8 mouse cellular contexts compared by ENCODE assay signal in the genomic region with DNA sequence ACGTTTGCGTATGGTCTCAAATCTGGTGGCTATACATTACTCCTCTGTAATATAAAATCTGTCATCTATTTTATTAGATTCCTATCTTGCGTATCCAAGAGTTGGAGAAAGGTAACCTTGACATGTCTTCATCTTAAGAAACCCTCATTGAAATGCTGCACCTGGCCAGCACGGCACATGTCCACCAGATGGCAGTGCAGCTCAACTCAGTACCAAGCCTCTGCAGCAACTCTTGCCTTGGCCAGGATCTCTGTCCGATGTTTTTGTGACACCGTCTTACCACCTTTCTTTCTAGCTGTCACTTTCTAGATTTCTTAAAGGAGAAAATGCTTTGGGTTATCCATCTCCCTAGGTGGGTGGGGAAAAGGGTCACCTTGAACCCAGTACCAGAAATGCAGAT.
A peak's percentile ranks its signal among the peaks of the same experiment; 100 is the strongest.
DNase-seq lines count a peak whose midpoint lies in the region; ATAC-seq and TF ChIP-seq lines count a peak whose summit lies in the region.

No protein-coding gene starts in this region.

- no peak overlapping the region for H3K27ac ChIP-seq in kidney, postnatal 0 days
- H3K27ac ChIP-seq in liver, embryonic 11.5 days (ENCODE audit: low read depth, low read length): no peak overlapping the region
- H3K27ac ChIP-seq in neural tube, embryonic 13.5 days (replicated peaks): no peak overlapping the region
- no peak overlapping the region for H3K27ac ChIP-seq in testis, adult 2 months (ENCODE audit: control insufficient read depth, insufficient read depth, low read depth, low read length)

- H3K4me3 ChIP-seq in kidney, postnatal 0 days (replicated peaks; ENCODE audit: low read depth, low read length): no peak overlapping the region
- H3K4me3 ChIP-seq in liver, embryonic 11.5 days (ENCODE audit: low read depth, low read length): no peak overlapping the region
- H3K4me3 ChIP-seq in neural tube, embryonic 13.5 days: no peak overlapping the region
- no peak overlapping the region for H3K4me3 ChIP-seq in testis, adult 2 months (ENCODE audit: control insufficient read depth, low read depth, low read length)

- H3K4me2 ChIP-seq in kidney, postnatal 0 days (ENCODE audit: low read length): no peak overlapping the region
- H3K4me2 ChIP-seq in liver, embryonic 11.5 days: no peak overlapping the region
- H3K4me2 ChIP-seq in neural tube, embryonic 13.5 days: no peak overlapping the region

- no peaks in the 10 kb centered on the region for H3K9me3 ChIP-seq in kidney, postnatal 0 days (replicated peaks; ENCODE audit: low read length)
- H3K9me3 ChIP-seq in liver, embryonic 11.5 days (ENCODE audit: control insufficient read depth, low read length): no peaks in the 10 kb centered on the region
- H3K9me3 ChIP-seq in neural tube, embryonic 13.5 days: no peaks in the 10 kb centered on the region

- WGBS in kidney, postnatal 0 days: 27% methylated on average over 6 of the region's 6 CpGs
- 33% methylated on average over 6 of the region's 6 CpGs for WGBS in liver, embryonic 11.5 days
- 38% methylated on average over 6 of the region's 6 CpGs for WGBS in neural tube, embryonic 13.5 days

- ATAC-seq in kidney, postnatal 0 days (replicated peaks; ENCODE audit: low FRiP score, low read depth): no peak; the same call in 1 of the 2 replicates
- ATAC-seq in liver, embryonic 11.5 days (replicated peaks; ENCODE audit: low FRiP score): 0 out of 2 replicates have a peak, but pooled peaks have one; percentile 47
- ATAC-seq in neural tube, embryonic 13.5 days (ENCODE audit: low read depth): peak; percentile 50; the same call in 1 of the 2 replicates

- no peak for TF ChIP-seq POLR2A in testis, adult 2 months (IDR thresholded peaks at IDR 0.05; ENCODE audit: control insufficient read depth, low read depth, low read length)

- no peaks in the 10 kb centered on the region for H3K36me3 ChIP-seq in kidney, postnatal 0 days (ENCODE audit: insufficient read depth, low read length)
- no peaks in the 10 kb centered on the region for H3K36me3 ChIP-seq in liver, embryonic 11.5 days (ENCODE audit: control insufficient read depth, insufficient read depth, low read length)
- H3K36me3 ChIP-seq in neural tube, embryonic 13.5 days: no peaks in the 10 kb centered on the region
- no peaks in the 10 kb centered on the region for H3K36me3 ChIP-seq in testis, adult 2 months (ENCODE audit: control insufficient read depth, insufficient read depth, low read length)

- H3K27me3 ChIP-seq in kidney, postnatal 0 days (ENCODE audit: insufficient read depth, low read length): no peaks in the 10 kb centered on the region
- H3K27me3 ChIP-seq in liver, embryonic 11.5 days (replicated peaks; ENCODE audit: control insufficient read depth, insufficient read depth, low read length): no peaks in the 10 kb centered on the region
- no peaks in the 10 kb centered on the region for H3K27me3 ChIP-seq in neural tube, embryonic 13.5 days
- no peaks in the 10 kb centered on the region for H3K27me3 ChIP-seq in testis, adult 2 months (ENCODE audit: control insufficient read depth, insufficient read depth, low read length)

- peak; percentile 98 for TF ChIP-seq CTCF in kidney, postnatal 0 days (IDR thresholded peaks at IDR 0.05; ENCODE audit: low read depth)
- TF ChIP-seq CTCF in testis, adult 2 months (IDR thresholded peaks at IDR 0.05; ENCODE audit: control insufficient read depth, insufficient read depth, insufficient replicate concordance, low read depth, low read length): peak; percentile 83; the same call in 1 of the 2 replicates

- no peaks in the 10 kb centered on the region for H3K4me1 ChIP-seq in kidney, postnatal 0 days (replicated peaks; ENCODE audit: insufficient read depth, low read length)
- H3K4me1 ChIP-seq in liver, embryonic 11.5 days (replicated peaks; ENCODE audit: control insufficient read depth, insufficient read depth, low read length): no peaks in the 10 kb centered on the region
- H3K4me1 ChIP-seq in neural tube, embryonic 13.5 days (replicated peaks): no peaks in the 10 kb centered on the region
- no peaks in the 10 kb centered on the region for H3K4me1 ChIP-seq in testis, adult 2 months (ENCODE audit: control insufficient read depth, insufficient read depth, low read length)

- no peak overlapping the region for H3K9ac ChIP-seq in kidney, postnatal 0 days (ENCODE audit: low read depth, low read length)
- H3K9ac ChIP-seq in liver, embryonic 11.5 days (ENCODE audit: low read depth, low read length): no peak overlapping the region
- H3K9ac ChIP-seq in neural tube, embryonic 13.5 days: no peak overlapping the region

- peak; percentile 69 for DNase-seq in 416B (ENCODE audit: low read depth)
- DNase-seq in adrenal gland, postnatal 10 days: peak; percentile 84
- peak; percentile 71 for DNase-seq in embryo, embryonic 9.5 days (ENCODE audit: extremely low spot score)
- DNase-seq in heart, adult 8-10 months (ENCODE audit: low spot score): peak; percentile 54
- DNase-seq in kidney, postnatal 0 days (ENCODE audit: low spot score): peak; percentile 89
- DNase-seq in liver, embryonic 11.5 days (ENCODE audit: low spot score): no peak
